Mouse (Mus musculus): ENCODE results near the gene Hoxd9. TPM values are rescaled to one million over a fixed set of nuclear protein-coding genes. Genes with fewer than 3 reads are reported as not detected.
A peak's percentile ranks its signal among the peaks of the same experiment; 100 is the strongest.

The Hoxd9 gene
- polyA plus RNA-seq, 1 experiment from 2014 or later, result not detected

DNA sequence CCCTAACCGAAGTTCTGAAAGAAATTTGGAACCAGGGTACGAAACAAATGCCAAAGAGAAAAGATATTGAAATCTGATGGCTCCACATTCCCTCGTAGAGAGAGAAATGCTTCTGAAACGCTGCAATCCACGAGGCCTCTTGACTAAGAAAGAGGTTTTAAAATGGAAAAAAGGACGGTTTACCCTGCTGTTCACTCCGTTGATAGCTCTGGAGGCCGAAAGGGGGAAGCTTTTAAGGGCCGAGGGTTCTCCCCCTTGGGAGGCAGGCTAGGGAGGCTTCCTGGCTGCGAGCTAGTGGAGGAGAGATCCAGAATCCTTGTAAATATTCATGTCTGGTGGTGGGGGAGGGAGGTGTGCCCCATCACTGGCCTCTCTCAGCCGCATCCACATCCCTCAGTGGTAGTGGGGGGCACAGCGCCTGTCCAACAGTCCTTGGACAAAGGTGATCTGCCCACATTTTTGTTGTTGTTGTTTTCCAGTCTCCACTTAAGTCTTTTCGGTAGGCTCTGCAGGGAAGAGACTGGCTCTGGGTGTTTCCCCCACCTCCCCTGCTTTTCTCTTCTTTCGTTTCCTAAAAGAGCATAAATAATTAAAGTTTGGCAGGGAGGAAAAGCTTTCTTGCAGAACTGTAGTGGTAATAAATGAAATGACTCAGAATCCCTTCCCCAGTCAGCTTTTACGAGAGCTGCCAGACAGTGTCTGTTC, 18.5 kb upstream of the Hoxd9 start, which contains the start of gene Hoxd11:
Gene Hoxd11, plus strand, starts transcription at position 667 of the 705 bp plus-strand sequence.
- Histone ChIP-seq H3K4me3 (peak within 1 kb of the TSS; percentile 10; the same call in 1 of the 2 replicates), H3K4me1 (peaks cover 22% of the 10 kb centered on the region), H3K36me3 (no peaks in the 10 kb centered on the region), H3K27me3 (replicated peaks) (peaks cover 100% of the 10 kb centered on the region), H3K9me3 (no peaks in the 10 kb centered on the region), H3K4me2 (peak within 1 kb of the TSS; percentile 17; the same call in 1 of the 2 replicates), H3K9ac (no peak within 1 kb of the TSS), H3K27ac (replicated peaks) (no peak within 1 kb of the TSS)
- no peak for ATAC-seq (ENCODE audit: extremely low read depth, insufficient number of reproducible peaks, low FRiP score, low TSS enrichment)
- WGBS, result 2% methylated on average over 15 of the region's 15 CpGs

DNA sequence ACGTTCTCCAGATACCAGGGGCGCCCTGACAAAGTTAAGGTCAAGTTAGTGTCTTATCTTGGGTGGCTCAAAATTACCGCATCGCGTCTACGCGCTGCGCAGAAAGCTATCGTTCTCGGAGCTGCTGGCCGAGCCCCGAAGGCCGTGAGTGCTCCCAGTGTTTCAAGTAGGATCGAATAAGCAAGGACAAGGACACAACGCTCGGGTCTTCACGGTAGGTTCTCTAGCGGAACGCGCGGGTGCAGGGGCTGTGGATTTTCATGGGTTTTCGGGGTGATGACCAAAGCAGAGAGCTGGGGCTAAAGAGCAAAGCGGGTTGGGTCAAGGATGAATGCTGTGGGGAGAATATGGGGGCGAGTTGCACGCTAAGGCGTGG, 17.9 kb upstream of the Hoxd9 start:
- Histone ChIP-seq H3K36me3 (no peaks in the 10 kb centered on the region), H3K4me1 (peaks cover 22% of the 10 kb centered on the region), H3K9me3 (no peaks in the 10 kb centered on the region), H3K27ac (replicated peaks) (no peak overlapping the region), H3K4me2 (peak overlapping the region; percentile 17; the same call in 1 of the 2 replicates), H3K27me3 (replicated peaks) (peaks cover 100% of the 10 kb centered on the region), H3K4me3 (peak overlapping the region; percentile 10; the same call in 1 of the 2 replicates), H3K9ac (no peak overlapping the region)
- WGBS, result under 1% methylated on average over 26 of the region's 26 CpGs
- ATAC-seq (ENCODE audit: extremely low read depth, insufficient number of reproducible peaks, low FRiP score, low TSS enrichment), result no peak

GRCm38 (mm10) chr2:74679980-74680379, 17.5 kb upstream of the Hoxd9 start:
- no peak overlapping the region for H3K9ac ChIP-seq
- H3K9me3 ChIP-seq, result no peaks in the 10 kb centered on the region
- peaks cover 22% of the 10 kb centered on the region for H3K4me1 ChIP-seq
- no peak overlapping the region for H3K27ac ChIP-seq (replicated peaks)
- WGBS, result 1% methylated on average over 23 of the region's 23 CpGs
- H3K36me3 ChIP-seq, result no peaks in the 10 kb centered on the region
- peak overlapping the region; percentile 10; the same call in 1 of the 2 replicates for H3K4me3 ChIP-seq
- peaks cover 100% of the 10 kb centered on the region for H3K27me3 ChIP-seq (replicated peaks)
- H3K4me2 ChIP-seq, result peak overlapping the region; percentile 17; the same call in 1 of the 2 replicates
- no peak for ATAC-seq (ENCODE audit: extremely low read depth, insufficient number of reproducible peaks, low FRiP score, low TSS enrichment)

GRCm38 (mm10) chr2:74680561-74681398, 16.7 kb upstream of the Hoxd9 start:
- H3K4me3 ChIP-seq, result no peak overlapping the region
- WGBS, result 2% methylated on average over 21 of the region's 21 CpGs
- no peaks in the 10 kb centered on the region for H3K9me3 ChIP-seq
- H3K9ac ChIP-seq, result no peak overlapping the region
- H3K4me1 ChIP-seq, result peaks cover 22% of the 10 kb centered on the region
- no peaks in the 10 kb centered on the region for H3K36me3 ChIP-seq
- H3K4me2 ChIP-seq, result no peak overlapping the region
- H3K27ac ChIP-seq (replicated peaks), result no peak overlapping the region
- H3K27me3 ChIP-seq (replicated peaks), result peaks cover 100% of the 10 kb centered on the region
- no peak for ATAC-seq (ENCODE audit: extremely low read depth, insufficient number of reproducible peaks, low FRiP score, low TSS enrichment)

DNA sequence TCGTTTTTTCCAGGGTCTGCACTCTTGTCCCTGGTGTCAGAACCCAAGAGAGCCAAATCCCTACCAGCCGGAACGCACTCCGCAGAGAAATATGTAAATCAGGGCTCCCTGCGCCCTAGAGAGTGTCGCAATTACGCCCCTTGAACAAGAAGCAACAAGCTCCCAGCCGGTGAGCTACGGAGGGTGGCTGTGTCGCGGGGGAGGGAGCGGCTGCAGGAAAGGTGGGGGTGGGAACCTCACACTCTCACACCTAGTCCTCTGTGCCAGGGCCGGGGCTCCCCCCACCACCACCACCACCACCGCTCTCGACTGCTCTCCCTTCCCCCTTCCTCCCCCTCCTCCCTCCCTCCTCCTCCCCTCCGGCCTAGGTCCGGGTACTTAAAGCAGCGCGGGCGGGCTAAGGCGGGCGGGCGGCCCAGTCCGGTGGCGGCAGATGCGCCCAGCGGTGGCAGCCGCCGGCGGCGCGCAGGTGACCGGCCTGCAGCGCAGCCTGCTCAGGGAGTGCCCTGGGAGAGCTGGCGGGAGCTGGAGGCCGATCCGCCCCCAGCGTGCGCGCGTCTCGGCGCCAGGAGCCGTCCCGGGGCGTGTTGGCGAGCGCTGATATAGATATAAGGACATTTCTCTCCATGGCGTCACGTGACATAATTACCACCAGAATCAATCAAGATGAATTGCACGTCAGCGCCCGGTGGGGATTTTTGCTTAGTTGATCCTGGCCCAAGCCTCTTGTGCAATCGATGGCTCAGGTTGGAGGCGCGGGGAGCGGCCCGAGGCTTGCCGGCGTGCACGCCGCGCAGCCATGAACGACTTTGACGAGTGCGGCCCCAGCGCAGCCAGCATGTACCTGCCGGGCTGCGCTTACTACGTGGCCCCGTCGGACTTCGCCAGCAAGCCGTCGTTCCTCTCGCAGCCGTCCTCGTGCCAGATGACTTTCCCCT, 15.7 kb upstream of the Hoxd9 start:
- WGBS, result under 1% methylated on average over 67 of the region's 78 CpGs
- H3K4me2 ChIP-seq, result peak overlapping the region; percentile 45
- peak overlapping the region; percentile 36 for H3K4me3 ChIP-seq
- H3K36me3 ChIP-seq, result no peaks in the 10 kb centered on the region
- no peak for ATAC-seq (ENCODE audit: extremely low read depth, insufficient number of reproducible peaks, low FRiP score, low TSS enrichment)
- peaks cover 99% of the 10 kb centered on the region for H3K27me3 ChIP-seq (replicated peaks)
- H3K9me3 ChIP-seq, result no peaks in the 10 kb centered on the region
- no peak overlapping the region for H3K27ac ChIP-seq (replicated peaks)
- H3K4me1 ChIP-seq, result peaks cover 22% of the 10 kb centered on the region
- H3K9ac ChIP-seq, result no peak overlapping the region

DNA sequence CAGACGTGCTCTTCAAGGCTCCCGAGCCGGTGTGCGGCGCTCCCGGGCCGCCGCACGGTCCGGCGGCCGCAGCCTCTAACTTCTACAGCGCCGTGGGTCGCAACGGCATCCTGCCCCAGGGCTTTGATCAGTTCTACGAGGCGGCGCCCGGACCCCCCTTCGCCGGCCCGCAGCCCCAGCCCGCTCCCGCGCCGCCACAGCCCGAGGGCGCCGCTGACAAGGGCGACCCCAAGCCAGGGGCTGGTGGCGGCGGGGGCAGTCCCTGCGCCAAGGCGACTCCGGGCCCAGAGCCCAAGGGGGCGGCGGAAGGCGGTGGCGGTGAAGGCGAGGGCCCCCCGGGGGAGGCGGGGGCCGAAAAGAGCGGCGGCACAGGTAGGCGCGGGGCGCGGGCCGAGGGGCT, 14.7 kb upstream of the Hoxd9 start:
- peaks cover 22% of the 10 kb centered on the region for H3K4me1 ChIP-seq
- H3K27ac ChIP-seq (replicated peaks), result no peak overlapping the region
- no peak for ATAC-seq (ENCODE audit: extremely low read depth, insufficient number of reproducible peaks, low FRiP score, low TSS enrichment)
- WGBS, result 2% methylated on average over 42 of the region's 51 CpGs
- peaks cover 99% of the 10 kb centered on the region for H3K27me3 ChIP-seq (replicated peaks)
- no peaks in the 10 kb centered on the region for H3K9me3 ChIP-seq
- peak overlapping the region; percentile 36 for H3K4me3 ChIP-seq
- peak overlapping the region; percentile 45 for H3K4me2 ChIP-seq
- no peaks in the 10 kb centered on the region for H3K36me3 ChIP-seq
- H3K9ac ChIP-seq, result no peak overlapping the region

DNA sequence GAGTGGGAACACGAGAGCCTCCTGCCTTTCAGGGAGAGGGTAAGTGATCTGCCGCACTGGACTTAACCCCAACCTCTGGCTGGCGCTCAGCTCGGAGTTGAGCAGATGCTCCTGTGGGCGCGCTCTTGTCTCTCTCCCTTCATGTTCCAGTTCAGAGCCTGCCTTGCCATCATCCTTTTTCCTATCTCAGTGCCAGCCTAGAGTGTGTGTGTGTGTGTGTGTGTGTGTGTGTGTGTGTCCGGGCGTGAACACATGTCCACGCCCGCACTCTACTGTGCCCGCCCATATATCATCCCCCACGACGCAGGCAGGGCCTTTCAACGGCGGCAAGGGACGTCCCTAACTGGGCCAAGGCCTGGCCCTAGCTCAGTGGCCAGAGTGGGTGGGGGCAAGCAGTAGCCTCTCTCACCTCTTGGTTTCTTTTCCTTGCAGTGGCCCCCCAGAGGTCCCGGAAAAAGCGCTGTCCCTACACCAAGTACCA, 14.0 kb upstream of the Hoxd9 start:
- H3K9me3 ChIP-seq, result no peaks in the 10 kb centered on the region
- peaks cover 22% of the 10 kb centered on the region for H3K4me1 ChIP-seq
- no peak overlapping the region for H3K9ac ChIP-seq
- H3K27ac ChIP-seq (replicated peaks), result no peak overlapping the region
- ATAC-seq (ENCODE audit: extremely low read depth, insufficient number of reproducible peaks, low FRiP score, low TSS enrichment), result no peak
- H3K27me3 ChIP-seq (replicated peaks), result peaks cover 99% of the 10 kb centered on the region
- H3K4me3 ChIP-seq, result no peak overlapping the region
- H3K36me3 ChIP-seq, result no peaks in the 10 kb centered on the region
- no peak overlapping the region for H3K4me2 ChIP-seq
- WGBS, result under 1% methylated on average over 18 of the region's 18 CpGs

GRCm38 (mm10) chr2:74684106-74684505, 13.4 kb upstream of the Hoxd9 start:
- WGBS, result under 1% methylated on average over 12 of the region's 12 CpGs
- H3K9ac ChIP-seq, result no peak overlapping the region
- no peak overlapping the region for H3K4me3 ChIP-seq
- no peaks in the 10 kb centered on the region for H3K9me3 ChIP-seq
- H3K27me3 ChIP-seq (replicated peaks), result peaks cover 99% of the 10 kb centered on the region
- no peak overlapping the region for H3K27ac ChIP-seq (replicated peaks)
- H3K4me2 ChIP-seq, result no peak overlapping the region
- no peak for ATAC-seq (ENCODE audit: extremely low read depth, insufficient number of reproducible peaks, low FRiP score, low TSS enrichment)
- H3K4me1 ChIP-seq, result peaks cover 22% of the 10 kb centered on the region
- H3K36me3 ChIP-seq, result no peaks in the 10 kb centered on the region

- no peak for ATAC-seq (ENCODE audit: extremely low read depth, insufficient number of reproducible peaks, low FRiP score, low TSS enrichment)
- H3K4me2 ChIP-seq, result no peak overlapping the region
- H3K27me3 ChIP-seq (replicated peaks), result peaks cover 99% of the 10 kb centered on the region
- H3K36me3 ChIP-seq, result no peaks in the 10 kb centered on the region
- H3K27ac ChIP-seq (replicated peaks), result no peak overlapping the region
- no peak overlapping the region for H3K4me3 ChIP-seq
- H3K4me1 ChIP-seq, result peaks cover 14% of the 10 kb centered on the region
- no peaks in the 10 kb centered on the region for H3K9me3 ChIP-seq
- 11% methylated on average over 4 of the region's 4 CpGs for whole genome bisulfite sequencing
- no peak overlapping the region for H3K9ac ChIP-seq
Measured at GRCm38 (mm10) chr2:74685059-74685603, 12.4 kb upstream of the Hoxd9 start.

DNA sequence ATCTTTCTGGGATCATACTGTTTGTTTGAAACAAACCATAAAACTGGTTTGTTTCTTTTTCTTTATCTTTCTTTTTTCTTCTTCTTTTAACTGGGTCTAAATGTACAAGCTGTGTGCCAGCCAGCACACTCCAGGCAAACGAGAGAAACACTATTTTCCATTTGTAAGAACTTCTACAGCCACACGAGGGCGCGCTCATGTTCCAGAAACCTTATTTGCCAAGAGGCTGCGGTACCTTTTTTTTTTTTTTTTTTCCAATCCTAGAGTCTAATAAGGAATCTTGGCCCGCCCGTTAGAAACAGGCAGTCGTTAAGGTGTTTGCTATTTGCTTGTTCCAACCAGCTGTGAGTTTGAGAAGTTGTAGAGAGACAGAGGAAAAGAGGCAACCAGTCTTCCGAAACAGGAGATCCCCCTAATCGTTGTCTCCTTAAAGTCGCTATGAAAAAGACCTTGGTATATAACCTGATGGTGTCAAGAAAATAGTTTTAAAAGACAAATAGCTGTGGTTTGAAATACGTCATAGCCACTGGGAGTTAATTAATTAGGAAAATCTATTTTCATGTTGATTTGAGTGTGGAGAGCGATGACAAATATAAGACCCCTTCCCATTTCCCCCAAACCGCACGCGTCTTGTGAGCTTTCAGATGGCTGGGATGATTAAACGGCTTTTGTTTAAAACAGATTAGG, 11.1 kb upstream of the Hoxd9 start:
- no peak for ATAC-seq (ENCODE audit: extremely low read depth, insufficient number of reproducible peaks, low FRiP score, low TSS enrichment)
- H3K36me3 ChIP-seq, result no peaks in the 10 kb centered on the region
- 6% methylated on average over 17 of the region's 17 CpGs for WGBS
- no peak overlapping the region for H3K9ac ChIP-seq
- peaks cover 16% of the 10 kb centered on the region for H3K4me1 ChIP-seq
- H3K4me2 ChIP-seq, result no peak overlapping the region
- no peaks in the 10 kb centered on the region for H3K9me3 ChIP-seq
- H3K27ac ChIP-seq (replicated peaks), result no peak overlapping the region
- peaks cover 96% of the 10 kb centered on the region for H3K27me3 ChIP-seq (replicated peaks)
- H3K4me3 ChIP-seq, result no peak overlapping the region
